Mouse (Mus musculus) hindbrain, embryonic 15.5 days (tissue): ENCODE measurements around the gene Trp53i13. TPM values are rescaled to one million over a fixed set of nuclear protein-coding genes. Genes with fewer than 3 reads are reported as not detected.

Source experiments
- ATAC-seq: fragments of 200-750 bp; cut with Nextera tagmentation; 2 replicates; pipeline ENCODE4 v1.8.0; 2017; ENCODE audit warnings: low read depth, moderate number of reproducible peaks, moderate TSS enrichment; ENCODE audit not compliant: low FRiP score
- H3K27ac ChIP-seq: fragments of 300-500 bp; sonication (generic); replicated peaks from 2 replicates; pipeline ENCODE4 v1.5.1; 2015; ENCODE audit warnings: mild to moderate bottlenecking, inconsistent platforms
- H3K27me3 ChIP-seq: fragments of 300-500 bp; sonication (generic); 2 replicates; pipeline ENCODE4 v1.6.1; 2015; ENCODE audit warnings: control low read depth, inconsistent platforms
- H3K36me3 ChIP-seq: fragments of 300-500 bp; sonication (generic); 2 replicates; pipeline ENCODE4 v1.6.1; 2015; ENCODE audit warnings: control low read depth, inconsistent platforms
- H3K4me1 ChIP-seq: fragments of 300-500 bp; sonication (generic); replicated peaks from 2 replicates; pipeline ENCODE4 v1.6.1; 2015; ENCODE audit warnings: control low read depth, inconsistent platforms
- H3K4me2 ChIP-seq: fragments of 300-500 bp; sonication (generic); 2 replicates; pipeline ENCODE4 v1.6.1; 2015; ENCODE audit warnings: moderate library complexity, mild to moderate bottlenecking, inconsistent platforms
- H3K4me3 ChIP-seq: fragments of 300-500 bp; sonication (generic); 2 replicates; pipeline ENCODE4 v1.5.1; 2015; ENCODE audit warnings: mild to moderate bottlenecking, inconsistent platforms
- H3K9ac ChIP-seq: fragments of 300-500 bp; sonication (generic); 2 replicates; pipeline ENCODE4 v1.6.1; 2015; ENCODE audit warnings: inconsistent platforms
- H3K9me3 ChIP-seq: fragments of 300-500 bp; sonication (generic); 2 replicates; pipeline ENCODE4 v1.6.1; 2016; ENCODE audit warnings: control low read depth, inconsistent platforms
- WGBS: fragments of 180-500 bp; shearing (Covaris S2); methylation state at CpG from one replicate; pipeline ENCODE4 v1.1.7; 2015; 5-methylcytosine and 5-hydroxymethylcytosine counted together
- polyA plus RNA-seq: library from polyadenylated mRNA; unstranded; fragments of >200 nt; fragmentation: Nextera tagmentation; extraction: Ambion mirVana; gene quantifications from 2 replicates; pipeline ENCODE4 v1.2.1, GENCODE M21; 2015

Gene Trp53i13
- polyA plus RNA-seq, 1 experiment from 2014 or later: 19.6 TPM

- H3K9ac ChIP-seq: peak overlapping the region; percentile 97
- peak overlapping the region; percentile 95 for H3K4me2 ChIP-seq
- H3K27ac ChIP-seq: peak overlapping the region; percentile 91
- peaks cover 74% of the 10 kb centered on the region for H3K4me1 ChIP-seq
- ATAC-seq: no peak
- H3K36me3 ChIP-seq: no peaks in the 10 kb centered on the region
- peak overlapping the region; percentile 90 for H3K4me3 ChIP-seq
- no peaks in the 10 kb centered on the region for H3K27me3 ChIP-seq
- no peaks in the 10 kb centered on the region for H3K9me3 ChIP-seq
- 2% methylated on average over 50 of the region's 55 CpGs for WGBS
Measured at GRCm38 (mm10) chr11:77488771-77489581, 26.8 kb downstream of the Trp53i13 start.

GRCm38 (mm10) chr11:77486798-77487197 is 29.0 kb downstream of the Trp53i13 start:
- Histone ChIP-seq H3K4me2 (peak overlapping the region; percentile 95), H3K4me1 (peaks cover 77% of the 10 kb centered on the region), H3K27me3 (no peaks in the 10 kb centered on the region), H3K36me3 (no peaks in the 10 kb centered on the region), H3K4me3 (peak overlapping the region; percentile 90), H3K27ac (peak overlapping the region; percentile 61), H3K9ac (peak overlapping the region; percentile 25; the same call in 1 of the 2 replicates), H3K9me3 (no peaks in the 10 kb centered on the region)
- 27% methylated on average over 5 of the region's 5 CpGs for WGBS
- no peak for ATAC-seq

- Histone ChIP-seq H3K4me3 (no peak overlapping the region), H3K9me3 (no peaks in the 10 kb centered on the region), H3K36me3 (no peaks in the 10 kb centered on the region), H3K4me2 (peak overlapping the region; percentile 21), H3K27ac (no peak overlapping the region), H3K9ac (no peak overlapping the region), H3K27me3 (no peaks in the 10 kb centered on the region), H3K4me1 (peaks cover 61% of the 10 kb centered on the region)
- WGBS: 34% methylated on average over 6 of the region's 6 CpGs
- ATAC-seq: no peak
Measured at GRCm38 (mm10) chr11:77485229-77485628, 30.6 kb downstream of the Trp53i13 start.

GRCm38 (mm10) chr11:77483510-77484255 is 32.1 kb downstream of the Trp53i13 start:
- Histone ChIP-seq H3K9me3 (no peaks in the 10 kb centered on the region), H3K9ac (no peak overlapping the region), H3K27me3 (no peaks in the 10 kb centered on the region), H3K36me3 (no peaks in the 10 kb centered on the region), H3K4me1 (peaks cover 55% of the 10 kb centered on the region), H3K4me3 (no peak overlapping the region), H3K27ac (no peak overlapping the region), H3K4me2 (no peak overlapping the region)
- WGBS: 68% methylated on average over 11 of the region's 11 CpGs
- ATAC-seq: no peak

GRCm38 (mm10) chr11:77483043-77483442 is 32.7 kb downstream of the Trp53i13 start:
- Histone ChIP-seq H3K27ac (no peak overlapping the region), H3K27me3 (no peaks in the 10 kb centered on the region), H3K9me3 (no peaks in the 10 kb centered on the region), H3K4me1 (peaks cover 48% of the 10 kb centered on the region), H3K9ac (no peak overlapping the region), H3K4me2 (no peak overlapping the region), H3K36me3 (no peaks in the 10 kb centered on the region), H3K4me3 (no peak overlapping the region)
- 69% methylated on average over 3 of the region's 3 CpGs for WGBS
- ATAC-seq: no peak

- H3K27me3 ChIP-seq: no peaks in the 10 kb centered on the region
- no peak for ATAC-seq
- H3K36me3 ChIP-seq: peaks cover 30% of the 10 kb centered on the region
- H3K9me3 ChIP-seq: no peaks in the 10 kb centered on the region
- peaks cover under 1% of the 10 kb centered on the region; the same call in 1 of the 2 replicates for H3K4me1 ChIP-seq
- no peak overlapping the region for H3K27ac ChIP-seq
- H3K9ac ChIP-seq: no peak overlapping the region
- no peak overlapping the region for H3K4me3 ChIP-seq
- H3K4me2 ChIP-seq: no peak overlapping the region
- whole genome bisulfite sequencing: 94% methylated on average over 6 of the region's 6 CpGs
Measured at GRCm38 (mm10) chr11:77476895-77477294, 38.9 kb downstream of the Trp53i13 start.

GRCm38 (mm10) chr11:77476216-77476615 is 39.6 kb downstream of the Trp53i13 start:
- Histone ChIP-seq H3K27ac (no peak overlapping the region), H3K27me3 (no peaks in the 10 kb centered on the region), H3K9me3 (no peaks in the 10 kb centered on the region), H3K36me3 (peaks cover 36% of the 10 kb centered on the region), H3K4me1 (no peaks in the 10 kb centered on the region), H3K9ac (no peak overlapping the region), H3K4me3 (no peak overlapping the region), H3K4me2 (no peak overlapping the region)
- 86% methylated on average over 14 of the region's 14 CpGs for WGBS
- no peak for ATAC-seq

- no peak for ATAC-seq
- WGBS: 91% methylated on average over 16 of the region's 16 CpGs
- 0 out of 2 replicates have a peak, but pooled peaks cover under 1% of the 10 kb centered on the region for H3K27me3 ChIP-seq
Measured at GRCm38 (mm10) chr11:77472775-77473174, 43.0 kb downstream of the Trp53i13 start.

GRCm38 (mm10) chr11:77471407-77471806 is 44.4 kb downstream of the Trp53i13 start:
- Histone ChIP-seq H3K4me3 (no peak overlapping the region), H3K9ac (no peak overlapping the region), H3K4me2 (no peak overlapping the region), H3K9me3 (no peaks in the 10 kb centered on the region), H3K27me3 (peaks cover 13% of the 10 kb centered on the region), H3K36me3 (peaks cover 47% of the 10 kb centered on the region), H3K4me1 (peaks cover 8% of the 10 kb centered on the region), H3K27ac (no peak overlapping the region)
- no peak for ATAC-seq
- WGBS: 70% methylated on average over 29 of the region's 29 CpGs

More at GRCm38 (mm10) chr11:77472775-77473174, 43.0 kb downstream of the Trp53i13 start:
- H3K4me3 ChIP-seq: no peak overlapping the region
- peaks cover 47% of the 10 kb centered on the region for H3K36me3 ChIP-seq
- H3K9me3 ChIP-seq: no peaks in the 10 kb centered on the region
- H3K27ac ChIP-seq: no peak overlapping the region
- H3K9ac ChIP-seq: no peak overlapping the region
- no peak overlapping the region for H3K4me2 ChIP-seq
- H3K4me1 ChIP-seq: peaks cover 3% of the 10 kb centered on the region

GRCm38 (mm10) chr11:77468397-77468796 is 47.4 kb downstream of the Trp53i13 start:
- H3K27ac ChIP-seq: no peak overlapping the region
- 80% methylated on average over 9 of the region's 9 CpGs for WGBS
- H3K4me2 ChIP-seq: no peak overlapping the region
- peaks cover 26% of the 10 kb centered on the region for H3K27me3 ChIP-seq
- H3K4me3 ChIP-seq: no peak overlapping the region
- peaks cover 32% of the 10 kb centered on the region for H3K36me3 ChIP-seq
- no peak overlapping the region for H3K9ac ChIP-seq
- no peaks in the 10 kb centered on the region for H3K9me3 ChIP-seq
- no peak for ATAC-seq
- peaks cover 8% of the 10 kb centered on the region for H3K4me1 ChIP-seq

GRCm38 (mm10) chr11:77467784-77468183 is 48.0 kb downstream of the Trp53i13 start:
- peaks cover 32% of the 10 kb centered on the region for H3K27me3 ChIP-seq
- H3K4me1 ChIP-seq: peaks cover 11% of the 10 kb centered on the region
- no peak overlapping the region for H3K9ac ChIP-seq
- ATAC-seq: no peak
- H3K4me2 ChIP-seq: peak overlapping the region; percentile 33; the same call in 1 of the 2 replicates
- H3K9me3 ChIP-seq: no peaks in the 10 kb centered on the region
- H3K4me3 ChIP-seq: no peak overlapping the region
- WGBS: 13% methylated on average over 20 of the region's 20 CpGs
- H3K36me3 ChIP-seq: peaks cover 26% of the 10 kb centered on the region
- H3K27ac ChIP-seq: no peak overlapping the region

GRCm38 (mm10) chr11:77467157-77467556 is 48.6 kb downstream of the Trp53i13 start:
- Histone ChIP-seq H3K9me3 (no peaks in the 10 kb centered on the region), H3K4me2 (no peak overlapping the region), H3K27ac (no peak overlapping the region), H3K27me3 (peaks cover 36% of the 10 kb centered on the region), H3K9ac (no peak overlapping the region), H3K4me1 (peaks cover 17% of the 10 kb centered on the region), H3K4me3 (no peak overlapping the region), H3K36me3 (peaks cover 20% of the 10 kb centered on the region)
- WGBS: 4% methylated on average over 25 of the region's 25 CpGs
- ATAC-seq: no peak
